Mouse (Mus musculus) kidney, postnatal 0 days (tissue): ENCODE results near the gene Taar7f. TPM values are rescaled to one million over a fixed set of nuclear protein-coding genes. Genes with fewer than 3 reads are reported as not detected.
"Not testable (repeated sequence)": the region's sequence is repeated elsewhere in the genome, so short reads cannot be mapped to it uniquely, and the experiment has no call there.

Experiments
- ATAC-seq: fragments of 200-750 bp; cut with Nextera tagmentation; replicated peaks from 2 replicates; pipeline ENCODE4 v1.8.0; 2017; ENCODE audit warnings: low read depth, moderate number of reproducible peaks, moderate TSS enrichment, moderate library complexity; ENCODE audit not compliant: low FRiP score
- DNase-seq: peaks from one replicate; pipeline ENCODE4 v3.0.0-alpha.2; 2016; ENCODE audit warnings: low spot score
- H3K27ac ChIP-seq: fragments of 300-500 bp; sonication (generic); 2 replicates; pipeline ENCODE4 v1.5.1; 2014; ENCODE audit warnings: mild to moderate bottlenecking
- H3K27me3 ChIP-seq: fragments of 300-500 bp; sonication (generic); 2 replicates; pipeline ENCODE4 v1.6.1; 2014; ENCODE audit warnings: low read length, mixed read lengths; ENCODE audit not compliant: insufficient read depth
- H3K36me3 ChIP-seq: fragments of 300-500 bp; sonication (generic); 2 replicates; pipeline ENCODE4 v1.6.1; 2014; ENCODE audit warnings: low read length, mixed read lengths; ENCODE audit not compliant: insufficient read depth
- H3K4me1 ChIP-seq: fragments of 300-500 bp; sonication (generic); replicated peaks from 2 replicates; pipeline ENCODE4 v1.6.1; 2014; ENCODE audit warnings: antibody characterized with exemption, low read length, mixed read lengths; ENCODE audit not compliant: insufficient read depth
- H3K4me2 ChIP-seq: fragments of 300-500 bp; sonication (generic); 2 replicates; pipeline ENCODE4 v1.6.1; 2014; ENCODE audit warnings: mild to moderate bottlenecking, low read length, moderate library complexity, mixed read lengths
- H3K4me3 ChIP-seq: fragments of 300-500 bp; sonication (generic); replicated peaks from 2 replicates; pipeline ENCODE4 v1.5.1; 2014; ENCODE audit warnings: low read depth, low read length
- H3K9ac ChIP-seq: fragments of 300-500 bp; sonication (generic); 2 replicates; pipeline ENCODE4 v1.6.1; 2014; ENCODE audit warnings: low read depth, low read length
- H3K9me3 ChIP-seq: fragments of 300-500 bp; sonication (generic); replicated peaks from 2 replicates; pipeline ENCODE4 v1.6.1; 2016; ENCODE audit warnings: low read length, inconsistent platforms, mixed read lengths
- CTCF ChIP-seq: IDR thresholded peaks from 2 replicates; pipeline ENCODE4 v1.5.1; 2016; ENCODE audit warnings: antibody characterized with exemption, low read depth, mild to moderate bottlenecking, moderate library complexity
- WGBS: fragments of 180-500 bp; shearing (Covaris S2); extraction: QIAGEN DNeasy Blood & Tissue Kit; methylation state at CpG from one replicate; pipeline ENCODE4 v1.1.7; 2014; 5-methylcytosine and 5-hydroxymethylcytosine counted together
- polyA plus RNA-seq: library from polyadenylated mRNA; unstranded; fragments of >200 nt; fragmentation: Nextera tagmentation; extraction: Ambion mirVana; gene quantifications from 2 replicates; pipeline ENCODE4 v1.2.1, GENCODE M21; 2015

The Taar7f gene
- polyA plus RNA-seq, 1 experiment from 2014 or later = not detected

GRCm38 (mm10) chr10:24085936-24086335 lies 36.6 kb downstream of the Taar7f start:
- no peaks in the 10 kb centered on the region for H3K9me3 ChIP-seq
- H3K4me1 ChIP-seq = no peaks in the 10 kb centered on the region
- no peak overlapping the region for H3K4me2 ChIP-seq
- H3K9ac ChIP-seq = no peak overlapping the region
- no peak for TF ChIP-seq CTCF
- 86% methylated on average over 5 of the region's 5 CpGs for WGBS
- H3K36me3 ChIP-seq = no peaks in the 10 kb centered on the region
- no peak for DNase-seq
- no peaks in the 10 kb centered on the region for H3K27me3 ChIP-seq
- no peak overlapping the region for H3K4me3 ChIP-seq
- ATAC-seq = no peak
- H3K27ac ChIP-seq = no peak overlapping the region

GRCm38 (mm10) chr10:24086555-24086954 lies 37.2 kb downstream of the Taar7f start:
- no peaks in the 10 kb centered on the region for H3K27me3 ChIP-seq
- no peak for TF ChIP-seq CTCF
- H3K4me2 ChIP-seq = no peak overlapping the region
- DNase-seq (no peak), ATAC-seq (no peak)
- H3K27ac ChIP-seq = no peak overlapping the region
- no peaks in the 10 kb centered on the region for H3K36me3 ChIP-seq
- WGBS = 66% methylated on average over 5 of the region's 5 CpGs
- no peaks in the 10 kb centered on the region for H3K4me1 ChIP-seq
- no peak overlapping the region for H3K9ac ChIP-seq
- H3K4me3 ChIP-seq = no peak overlapping the region
- no peaks in the 10 kb centered on the region for H3K9me3 ChIP-seq

- H3K27ac ChIP-seq = no peak overlapping the region
- 96% methylated on average over 2 of the region's 2 CpGs for WGBS
Observed at GRCm38 (mm10) chr10:24087168-24087567, 37.9 kb downstream of the Taar7f start.

GRCm38 (mm10) chr10:24092194-24092593 lies 42.9 kb downstream of the Taar7f start, which contains the start of gene Taar8b:
TSS of gene Taar8b (minus strand) at chr10:24092294.
- DNase-seq (no peak), ATAC-seq (no peak)
- TF ChIP-seq CTCF = no peak
- Histone ChIP-seq H3K27me3 (no peaks in the 10 kb centered on the region), H3K27ac (no peak within 1 kb of the TSS), H3K9me3 (no peaks in the 10 kb centered on the region), H3K9ac (no peak within 1 kb of the TSS), H3K36me3 (no peaks in the 10 kb centered on the region), H3K4me3 (no peak within 1 kb of the TSS), H3K4me2 (no peak within 1 kb of the TSS), H3K4me1 (no peaks in the 10 kb centered on the region)
- WGBS = 74% methylated on average over 2 of the region's 2 CpGs

More at GRCm38 (mm10) chr10:24087168-24087567, 37.9 kb downstream of the Taar7f start:
- H3K4me2 ChIP-seq = no peak overlapping the region
- no peaks in the 10 kb centered on the region for H3K9me3 ChIP-seq
- no peaks in the 10 kb centered on the region for H3K36me3 ChIP-seq
- no peak overlapping the region for H3K4me3 ChIP-seq
- no peak for TF ChIP-seq CTCF
- DNase-seq (no peak), ATAC-seq (no peak)
- H3K27me3 ChIP-seq = no peaks in the 10 kb centered on the region
- no peaks in the 10 kb centered on the region for H3K4me1 ChIP-seq
- H3K9ac ChIP-seq = no peak overlapping the region

- H3K27me3 ChIP-seq, H3K9me3 ChIP-seq, H3K36me3 ChIP-seq, H3K4me3 ChIP-seq, H3K4me2 ChIP-seq, H3K9ac ChIP-seq, H3K27ac ChIP-seq, ATAC-seq, DNase-seq, H3K4me1 ChIP-seq: not testable (repeated sequence)
- 39% methylated on average over 2 of the region's 2 CpGs for WGBS
Observed at GRCm38 (mm10) chr10:24097010-24097409, 47.7 kb downstream of the Taar7f start.

Other genes starting within 250 kb of the Taar7f start
- 0.08 and 0.17 TPM in 2 replicates for gene Vnn3, start 198.0 kb upstream of the Taar7f start, polyA plus RNA-seq
- gene Vnn1, start 154.8 kb upstream of the Taar7f start, polyA plus RNA-seq = 21.1 and 22.4 TPM in 2 replicates
- not detected in 2 replicates for gene Taar1, start 129.2 kb upstream of the Taar7f start, polyA plus RNA-seq
- 0.31 and 0.41 TPM in 2 replicates for gene Taar2, start 110.9 kb upstream of the Taar7f start, polyA plus RNA-seq
- gene Taar3, start 100.0 kb upstream of the Taar7f start, polyA plus RNA-seq = not detected in 2 replicates
- gene Taar4, start 89.0 kb upstream of the Taar7f start, polyA plus RNA-seq = not detected in 2 replicates
- 0.23 and 0.30 TPM in 2 replicates for gene Taar5, start 78.8 kb upstream of the Taar7f start, polyA plus RNA-seq
- gene Taar6, start 63.9 kb upstream of the Taar7f start, polyA plus RNA-seq = not detected in 2 replicates
- not detected in 2 replicates for gene Taar7a, start 56.0 kb upstream of the Taar7f start, polyA plus RNA-seq
- gene Taar7b, start 49.6 kb upstream of the Taar7f start, polyA plus RNA-seq = not detected in 2 replicates
- not detected in 2 replicates for gene Taar7d, start 22.3 kb upstream of the Taar7f start, polyA plus RNA-seq
- not detected in 2 replicates for gene Taar7e, start 11.9 kb upstream of the Taar7f start, polyA plus RNA-seq
- not detected in 2 replicates for gene Taar8a, start 27.0 kb downstream of the Taar7f start, polyA plus RNA-seq
- gene Taar8b, start 42.8 kb downstream of the Taar7f start, polyA plus RNA-seq = not detected in 2 replicates
- not detected in 2 replicates for gene Taar8c, start 52.4 kb downstream of the Taar7f start, polyA plus RNA-seq
- gene Taar9, start 60.0 kb downstream of the Taar7f start, polyA plus RNA-seq = not detected in 2 replicates
- 167 and 185 TPM in 2 replicates for gene Stx7, start 99.8 kb downstream of the Taar7f start, polyA plus RNA-seq
- gene Moxd1, start 174.0 kb downstream of the Taar7f start, polyA plus RNA-seq = 12.0 and 12.4 TPM in 2 replicates